Mouse (Mus musculus) limb, embryonic 15.5 days (tissue): ENCODE measurements at regions not wholly inside any gene's neighbourhood (a gene's known extent, or its start where the extent isn't known, plus 50 kb on each side); places are given as distances from the start of the nearest gene placed in this dataset.

Source experiments
- ATAC-seq: fragments of 200-750 bp; cut with Nextera tagmentation; 2 replicates; pipeline ENCODE4 v1.8.0; 2017; ENCODE audit warnings: low read depth, moderate TSS enrichment; ENCODE audit not compliant: insufficient number of reproducible peaks, low FRiP score, low TSS enrichment
- H3K27ac ChIP-seq: fragments of 300-500 bp; sonication (generic); 2 replicates; pipeline ENCODE4 v1.5.1; 2015; ENCODE audit warnings: moderate library complexity, mild to moderate bottlenecking, inconsistent platforms
- H3K27me3 ChIP-seq: fragments of 300-500 bp; sonication (generic); 2 replicates; pipeline ENCODE4 v1.6.1; 2015; ENCODE audit warnings: inconsistent platforms
- H3K36me3 ChIP-seq: fragments of 300-500 bp; sonication (generic); 2 replicates; pipeline ENCODE4 v1.6.1; 2015; ENCODE audit warnings: inconsistent platforms
- H3K4me1 ChIP-seq: fragments of 300-500 bp; sonication (generic); 2 replicates; pipeline ENCODE4 v1.6.1; 2015; ENCODE audit warnings: inconsistent platforms
- H3K4me2 ChIP-seq: fragments of 300-500 bp; sonication (generic); 2 replicates; pipeline ENCODE4 v1.6.1; 2015; ENCODE audit warnings: mild to moderate bottlenecking, inconsistent platforms
- H3K4me3 ChIP-seq: fragments of 300-500 bp; sonication (generic); 2 replicates; pipeline ENCODE4 v1.5.1; 2015; ENCODE audit warnings: mild to moderate bottlenecking, inconsistent platforms
- H3K9ac ChIP-seq: fragments of 300-500 bp; sonication (generic); 2 replicates; pipeline ENCODE4 v1.6.1; 2015; ENCODE audit warnings: inconsistent platforms
- H3K9me3 ChIP-seq: fragments of 300-500 bp; sonication (generic); 2 replicates; pipeline ENCODE4 v1.6.1; 2016; ENCODE audit warnings: inconsistent platforms
- WGBS: fragments of 180-500 bp; shearing (Covaris S2); methylation state at CpG from one replicate; pipeline ENCODE4 v1.1.7; 2015; 5-methylcytosine and 5-hydroxymethylcytosine counted together

GRCm38 (mm10) chr17:73023362-73024107, 84.2 kb upstream of the Lclat1 start:
- H3K4me2 ChIP-seq: no peak overlapping the region
- WGBS: 51% methylated on average over 10 of the region's 10 CpGs
- H3K4me1 ChIP-seq: peaks cover 12% of the 10 kb centered on the region
- no peaks in the 10 kb centered on the region for H3K9me3 ChIP-seq
- H3K4me3 ChIP-seq: no peak overlapping the region
- no peaks in the 10 kb centered on the region for H3K36me3 ChIP-seq
- no peaks in the 10 kb centered on the region for H3K27me3 ChIP-seq
- ATAC-seq: no peak
- H3K9ac ChIP-seq: no peak overlapping the region
- no peak overlapping the region for H3K27ac ChIP-seq

- H3K36me3 ChIP-seq: no peaks in the 10 kb centered on the region
- WGBS: 89% methylated on average over 5 of the region's 5 CpGs
- peaks cover 12% of the 10 kb centered on the region for H3K4me1 ChIP-seq
- H3K27me3 ChIP-seq: no peaks in the 10 kb centered on the region
- H3K9ac ChIP-seq: no peak overlapping the region
- H3K4me2 ChIP-seq: no peak overlapping the region
- no peaks in the 10 kb centered on the region for H3K9me3 ChIP-seq
- no peak for ATAC-seq
- no peak overlapping the region for H3K4me3 ChIP-seq
- no peak overlapping the region for H3K27ac ChIP-seq
These were observed 80.7 kb upstream of the Lclat1 start for GRCm38 (mm10) chr17:73027122-73027521.

- Histone ChIP-seq H3K4me1 (peaks cover 29% of the 10 kb centered on the region), H3K9ac (no peak overlapping the region), H3K27me3 (no peaks in the 10 kb centered on the region), H3K4me3 (no peak overlapping the region), H3K36me3 (no peaks in the 10 kb centered on the region), H3K9me3 (no peaks in the 10 kb centered on the region), H3K27ac (no peak overlapping the region), H3K4me2 (no peak overlapping the region)
- WGBS: 56% methylated on average over 5 of the region's 5 CpGs
- ATAC-seq: no peak
These were observed 76.0 kb upstream of the Lclat1 start for GRCm38 (mm10) chr17:73031796-73032195.

- H3K4me1 ChIP-seq: peaks cover 34% of the 10 kb centered on the region
- no peak overlapping the region for H3K4me2 ChIP-seq
- WGBS: 71% methylated on average over 3 of the region's 3 CpGs
- no peaks in the 10 kb centered on the region for H3K9me3 ChIP-seq
- H3K9ac ChIP-seq: no peak overlapping the region
- H3K4me3 ChIP-seq: no peak overlapping the region
- no peaks in the 10 kb centered on the region for H3K27me3 ChIP-seq
- no peak for ATAC-seq
- no peak overlapping the region for H3K27ac ChIP-seq
- H3K36me3 ChIP-seq: no peaks in the 10 kb centered on the region
These were observed 75.5 kb upstream of the Lclat1 start for GRCm38 (mm10) chr17:73032326-73032725.

GRCm38 (mm10) chr17:73034420-73034819, 73.4 kb upstream of the Lclat1 start:
- 88% methylated on average over 3 of the region's 3 CpGs for WGBS
- H3K27ac ChIP-seq: no peak overlapping the region
- no peak overlapping the region for H3K4me2 ChIP-seq
- H3K9ac ChIP-seq: no peak overlapping the region
- no peak for ATAC-seq
- no peak overlapping the region for H3K4me3 ChIP-seq
- H3K9me3 ChIP-seq: no peaks in the 10 kb centered on the region
- no peaks in the 10 kb centered on the region for H3K27me3 ChIP-seq
- peaks cover 35% of the 10 kb centered on the region for H3K4me1 ChIP-seq
- H3K36me3 ChIP-seq: no peaks in the 10 kb centered on the region

GRCm38 (mm10) chr17:73034981-73035481, 72.8 kb upstream of the Lclat1 start:
- 12% methylated on average over 8 of the region's 8 CpGs for WGBS
- Histone ChIP-seq H3K27ac (no peak overlapping the region), H3K9ac (no peak overlapping the region), H3K4me3 (no peak overlapping the region), H3K4me1 (peaks cover 35% of the 10 kb centered on the region), H3K9me3 (no peaks in the 10 kb centered on the region), H3K36me3 (no peaks in the 10 kb centered on the region), H3K4me2 (no peak overlapping the region), H3K27me3 (no peaks in the 10 kb centered on the region)
- ATAC-seq: no peak

GRCm38 (mm10) chr17:73036845-73037244, 70.9 kb upstream of the Lclat1 start:
- Histone ChIP-seq H3K4me3 (no peak overlapping the region), H3K27ac (peak overlapping the region; percentile 61), H3K27me3 (no peaks in the 10 kb centered on the region), H3K9me3 (no peaks in the 10 kb centered on the region), H3K36me3 (no peaks in the 10 kb centered on the region), H3K4me2 (no peak overlapping the region), H3K4me1 (peaks cover 35% of the 10 kb centered on the region), H3K9ac (no peak overlapping the region)
- 39% methylated on average over 3 of the region's 3 CpGs for WGBS
- ATAC-seq: 0 out of 2 replicates have a peak, but pooled peaks have one; percentile 27

- H3K36me3 ChIP-seq: no peaks in the 10 kb centered on the region
- no peaks in the 10 kb centered on the region for H3K9me3 ChIP-seq
- no peak overlapping the region for H3K27ac ChIP-seq
- no peaks in the 10 kb centered on the region for H3K27me3 ChIP-seq
- H3K4me1 ChIP-seq: peaks cover 32% of the 10 kb centered on the region
- H3K4me3 ChIP-seq: no peak overlapping the region
- ATAC-seq: no peak
- WGBS: 84% methylated on average over 2 of the region's 2 CpGs
- no peak overlapping the region for H3K4me2 ChIP-seq
- H3K9ac ChIP-seq: no peak overlapping the region
These were observed 69.2 kb upstream of the Lclat1 start for GRCm38 (mm10) chr17:73038586-73038985.

GRCm38 (mm10) chr17:73044918-73045580, 62.7 kb upstream of the Lclat1 start:
- Histone ChIP-seq H3K27ac (no peak overlapping the region), H3K27me3 (no peaks in the 10 kb centered on the region), H3K4me2 (no peak overlapping the region), H3K9ac (no peak overlapping the region), H3K36me3 (no peaks in the 10 kb centered on the region), H3K4me3 (no peak overlapping the region), H3K9me3 (no peaks in the 10 kb centered on the region), H3K4me1 (peaks cover 3% of the 10 kb centered on the region; the same call in 1 of the 2 replicates)
- no peak for ATAC-seq
- 77% methylated on average over 5 of the region's 5 CpGs for WGBS

GRCm38 (mm10) chr17:73046985-73047384, 60.8 kb upstream of the Lclat1 start:
- Histone ChIP-seq H3K4me1 (peaks cover 3% of the 10 kb centered on the region; the same call in 1 of the 2 replicates), H3K36me3 (no peaks in the 10 kb centered on the region), H3K4me3 (no peak overlapping the region), H3K9me3 (no peaks in the 10 kb centered on the region), H3K4me2 (no peak overlapping the region), H3K27me3 (no peaks in the 10 kb centered on the region), H3K9ac (no peak overlapping the region), H3K27ac (no peak overlapping the region)
- ATAC-seq: no peak
- WGBS: 51% methylated on average over 4 of the region's 4 CpGs

GRCm38 (mm10) chr17:73048164-73048563, 59.6 kb upstream of the Lclat1 start:
- H3K4me3 ChIP-seq: no peak overlapping the region
- no peaks in the 10 kb centered on the region for H3K27me3 ChIP-seq
- H3K27ac ChIP-seq: no peak overlapping the region
- WGBS: 66% methylated on average over 2 of the region's 2 CpGs
- H3K4me1 ChIP-seq: peaks cover 3% of the 10 kb centered on the region; the same call in 1 of the 2 replicates
- no peak for ATAC-seq
- H3K9ac ChIP-seq: no peak overlapping the region
- H3K36me3 ChIP-seq: no peaks in the 10 kb centered on the region
- no peak overlapping the region for H3K4me2 ChIP-seq
- no peaks in the 10 kb centered on the region for H3K9me3 ChIP-seq

- WGBS: 77% methylated on average over 2 of the region's 2 CpGs
- peaks cover 3% of the 10 kb centered on the region; the same call in 1 of the 2 replicates for H3K4me1 ChIP-seq
- ATAC-seq: no peak
- no peaks in the 10 kb centered on the region for H3K27me3 ChIP-seq
- no peak overlapping the region for H3K9ac ChIP-seq
- H3K27ac ChIP-seq: no peak overlapping the region
- no peaks in the 10 kb centered on the region for H3K36me3 ChIP-seq
- no peak overlapping the region for H3K4me2 ChIP-seq
- H3K4me3 ChIP-seq: no peak overlapping the region
- no peaks in the 10 kb centered on the region for H3K9me3 ChIP-seq
These were observed 54.8 kb upstream of the Lclat1 start for GRCm38 (mm10) chr17:73052956-73053355.
